Comparison of ENCODE assay signal across 25 mouse cellular contexts in genomic region chr16:12173482-12174041, GRCm38 (mm10).
"Had no signal": no experiment of that assay in that cellular context is flagged by ENCODE, and none has a peak within 500 bp of the region (broad histone marks: within the 10 kb centered on the region; RNA-seq: fewer than 3 reads in every experiment).

No protein-coding gene starts in this region.

- H3K27me3 ChIP-seq: embryonic facial prominence, embryonic 12.5 days; embryonic facial prominence, embryonic 13.5 days; embryonic facial prominence, embryonic 15.5 days; forebrain, embryonic 12.5 days; forebrain, embryonic 13.5 days; forebrain, embryonic 15.5 days had no signal

- H3K4me1 ChIP-seq: embryonic facial prominence, embryonic 10.5 days; embryonic facial prominence, embryonic 12.5 days; embryonic facial prominence, embryonic 13.5 days; embryonic facial prominence, embryonic 15.5 days; forebrain, embryonic 10.5 days; forebrain, embryonic 12.5 days; forebrain, embryonic 13.5 days; forebrain, embryonic 15.5 days; heart, embryonic 10.5 days had no signal

- H3K4me2 ChIP-seq: embryonic facial prominence, embryonic 12.5 days; embryonic facial prominence, embryonic 13.5 days; embryonic facial prominence, embryonic 15.5 days; forebrain, embryonic 12.5 days; forebrain, embryonic 13.5 days; forebrain, embryonic 15.5 days had no signal

- H3K9ac ChIP-seq: embryonic facial prominence, embryonic 12.5 days; embryonic facial prominence, embryonic 13.5 days; embryonic facial prominence, embryonic 15.5 days; forebrain, embryonic 12.5 days; forebrain, embryonic 13.5 days; forebrain, embryonic 15.5 days; forebrain, postnatal 0 days had no signal

- H3K9me3 ChIP-seq: embryonic facial prominence, embryonic 10.5 days; embryonic facial prominence, embryonic 12.5 days; embryonic facial prominence, embryonic 13.5 days; embryonic facial prominence, embryonic 15.5 days; forebrain, embryonic 10.5 days; forebrain, embryonic 12.5 days; forebrain, embryonic 13.5 days; forebrain, embryonic 15.5 days; heart, embryonic 10.5 days had no signal

- H3K36me3 ChIP-seq: embryonic facial prominence, embryonic 10.5 days; embryonic facial prominence, embryonic 12.5 days; embryonic facial prominence, embryonic 13.5 days; embryonic facial prominence, embryonic 15.5 days; forebrain, embryonic 10.5 days; forebrain, embryonic 12.5 days; forebrain, embryonic 15.5 days; heart, embryonic 10.5 days had no signal

- H3K27ac ChIP-seq: embryonic facial prominence, embryonic 10.5 days; embryonic facial prominence, embryonic 12.5 days; embryonic facial prominence, embryonic 13.5 days; embryonic facial prominence, embryonic 15.5 days; forebrain, embryonic 10.5 days; forebrain, embryonic 12.5 days; forebrain, embryonic 13.5 days; forebrain, embryonic 15.5 days; gastrocnemius, adult 2 months; heart, adult 2 months; heart, embryonic 10.5 days had no signal

- H3K4me3 ChIP-seq: embryonic facial prominence, embryonic 10.5 days; embryonic facial prominence, embryonic 12.5 days; embryonic facial prominence, embryonic 13.5 days; embryonic facial prominence, embryonic 15.5 days; erythroblast, embryonic 14.5 days; forebrain, embryonic 10.5 days; forebrain, embryonic 12.5 days; forebrain, embryonic 13.5 days; forebrain, embryonic 15.5 days; gastrocnemius, adult 2 months; heart, adult 2 months; heart, embryonic 10.5 days had no signal

- DNase-seq: cerebellum, adult 9-11 months; cerebellum, postnatal 10 days; cerebellum, postnatal 14 days; cerebellum, postnatal 25 days; cerebellum, postnatal 36 days; embryo, embryonic 11 days; forebrain, postnatal 0 days; gastrocnemius, adult 2 months; gastrocnemius, postnatal 10 days; gastrocnemius, postnatal 14 days; gastrocnemius, postnatal 25 days; gastrocnemius, postnatal 36 days; heart, adult 11 months; heart, adult 18-20 months; heart, adult 2 months had no signal
